Mouse (Mus musculus) brain, embryonic 18.5 days (tissue): ENCODE data around the gene Slpi.
"Not testable (repeated sequence)": the region's sequence is repeated elsewhere in the genome, so short reads cannot be mapped to it uniquely, and the experiment has no call there.

Experiments
- DNase-seq: peaks from one replicate; pipeline ENCODE4 v3.0.0-alpha.2; 2012; ENCODE audit warnings: low read depth, low spot score

Gene Slpi

GRCm38 (mm10) chr2:164377478-164378426 is 11.1 kb downstream of the Slpi start:
- no peak for DNase-seq

- no peak for DNase-seq
Measured at GRCm38 (mm10) chr2:164373187-164373586, 15.7 kb downstream of the Slpi start.

DNA sequence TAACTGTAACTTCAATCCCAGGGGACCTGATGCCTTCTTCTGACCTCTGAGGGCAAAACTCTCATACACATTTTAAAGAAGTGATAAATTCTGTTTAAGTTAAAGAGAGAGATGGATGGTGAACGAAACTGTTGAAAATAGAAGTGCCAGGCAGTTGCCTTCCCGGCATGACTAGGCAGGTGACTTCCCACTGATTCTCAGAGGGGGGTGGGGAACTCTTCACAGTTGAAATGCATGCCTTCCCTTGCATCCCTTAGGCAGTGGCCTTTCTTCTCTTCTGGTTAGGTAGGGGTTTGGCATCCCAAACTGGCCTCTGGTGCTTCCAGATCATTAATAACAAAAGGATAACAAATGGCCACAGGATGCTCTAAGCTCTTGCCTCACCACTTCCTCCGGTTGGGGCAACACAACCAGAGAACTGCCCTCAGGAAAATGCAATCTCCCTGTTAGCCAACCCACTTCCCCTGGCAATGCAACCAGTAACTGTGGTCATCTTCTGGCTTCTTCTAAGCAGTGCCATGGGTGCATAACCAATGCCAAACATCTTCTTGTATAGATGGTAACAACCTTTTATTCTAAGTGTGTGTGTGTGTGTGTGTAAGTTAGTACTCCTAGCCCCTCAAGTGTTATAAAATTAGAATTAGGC is 16.4 kb downstream of the Slpi start:
- no peak for DNase-seq

DNA sequence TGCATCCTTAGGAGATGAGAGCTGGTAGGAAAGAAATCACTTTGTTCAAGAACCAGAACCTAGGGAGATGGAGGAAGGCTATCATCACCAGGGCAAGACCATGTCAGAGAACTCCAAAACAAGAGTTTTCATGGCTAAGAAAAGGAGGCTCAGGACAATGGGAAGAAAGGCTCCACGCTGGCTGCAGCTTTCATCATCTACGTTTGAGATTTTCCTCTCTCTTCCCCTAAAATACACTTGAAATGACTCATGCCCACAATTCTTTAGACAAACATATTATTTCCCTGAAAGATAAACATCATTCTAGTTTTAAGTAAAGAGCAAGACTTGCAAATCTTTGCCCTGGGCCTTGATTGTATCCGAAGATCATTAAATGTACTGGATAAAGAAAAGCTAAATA is 17.5 kb downstream of the Slpi start:
- DNase-seq, result no peak

DNA sequence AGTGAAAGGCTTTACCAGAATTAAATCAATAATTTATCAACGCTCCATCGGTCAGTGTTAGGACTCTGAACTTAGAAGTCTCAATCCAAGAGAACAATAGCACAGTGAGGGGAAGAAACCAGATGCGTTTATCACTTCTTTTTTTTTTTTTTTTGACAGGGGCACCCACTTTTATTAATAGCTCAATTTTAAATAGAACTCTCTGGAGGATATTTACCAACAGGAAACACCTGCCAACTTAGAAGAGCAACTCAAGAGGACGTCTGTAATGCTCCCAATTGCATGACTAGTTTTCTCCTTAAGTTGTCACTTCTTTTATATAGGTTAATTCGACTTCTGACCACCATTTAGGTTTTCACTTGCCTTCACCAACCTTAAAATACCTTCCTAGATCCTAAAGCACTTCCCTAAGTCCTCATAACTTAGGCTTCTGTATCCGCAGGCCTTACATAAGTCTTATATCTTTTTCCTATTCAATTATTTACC is 20.2 kb downstream of the Slpi start:
- DNase-seq, result no peak

DNA sequence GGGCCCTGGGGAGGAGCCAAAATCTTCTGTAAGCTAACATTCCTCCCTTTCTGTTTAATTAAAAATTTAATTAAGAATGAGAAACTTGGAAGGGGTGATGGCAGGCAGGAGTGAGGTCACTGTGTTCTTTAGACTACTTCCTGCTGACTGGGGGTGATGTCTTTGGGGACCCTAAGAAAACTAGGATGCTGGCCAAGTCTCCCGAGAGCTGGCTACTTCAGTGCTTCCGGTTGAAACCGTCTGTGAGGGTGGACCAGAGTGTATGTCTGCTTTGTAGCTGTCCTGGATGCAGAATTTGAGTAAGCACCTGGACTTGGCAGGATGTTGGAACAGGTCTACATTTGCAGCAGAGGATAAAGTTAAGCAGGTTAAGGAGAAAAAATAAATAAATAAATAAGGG is 21.9 kb downstream of the Slpi start:
- DNase-seq, result no peak

DNA sequence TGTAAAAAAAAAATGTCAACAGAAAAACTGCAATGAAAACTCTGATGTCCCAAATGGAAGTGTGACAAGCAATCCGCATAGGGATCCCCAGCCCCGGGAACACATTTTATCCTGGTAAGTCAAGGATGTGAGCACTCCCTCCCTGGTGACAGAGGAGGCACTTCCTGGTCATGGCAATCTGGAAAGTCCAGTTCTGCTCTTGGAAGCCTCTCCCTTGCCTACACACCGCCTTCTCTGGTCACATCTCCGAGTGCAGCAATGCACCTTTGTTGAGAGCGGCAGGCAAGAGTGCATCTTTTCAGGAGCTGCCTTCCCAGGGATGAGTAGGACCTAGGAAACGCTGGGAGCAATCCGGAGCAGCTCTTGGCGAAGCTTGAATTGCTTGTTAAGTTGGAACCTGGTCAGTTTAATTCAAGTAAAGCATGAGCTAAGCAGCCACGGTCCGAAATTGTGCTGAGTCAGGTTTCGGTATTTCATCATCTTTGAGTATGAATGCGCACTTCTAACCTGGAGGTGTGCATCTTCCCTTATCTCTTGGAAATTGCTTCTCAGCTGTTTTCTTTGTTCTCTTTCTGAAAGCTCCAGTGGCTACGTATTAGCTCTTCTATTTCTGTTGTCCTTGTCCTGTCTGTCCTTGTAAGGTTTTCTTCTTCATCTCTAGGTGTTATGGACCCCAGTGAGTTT is 27.8 kb downstream of the Slpi start:
- DNase-seq, result no peak

DNA sequence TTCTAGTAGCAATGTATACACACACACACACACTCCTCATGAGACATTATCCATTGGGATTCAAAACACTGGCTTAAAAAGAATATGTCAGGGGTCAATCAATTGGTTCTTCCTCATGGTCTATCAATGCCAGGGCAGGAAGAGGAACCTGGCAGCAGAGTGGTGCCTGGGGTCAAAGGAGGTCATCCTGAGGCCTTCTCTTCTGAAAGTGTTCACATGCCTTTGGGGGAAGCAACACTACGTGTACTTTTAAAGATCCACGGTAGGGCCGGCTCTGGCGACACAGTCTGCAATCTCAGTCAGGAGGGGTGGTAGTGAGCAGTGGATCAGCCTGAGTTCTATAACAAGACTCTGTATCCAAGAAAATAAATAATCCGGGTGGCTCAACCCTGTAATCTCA is 29.2 kb downstream of the Slpi start:
- no peak for DNase-seq

DNA sequence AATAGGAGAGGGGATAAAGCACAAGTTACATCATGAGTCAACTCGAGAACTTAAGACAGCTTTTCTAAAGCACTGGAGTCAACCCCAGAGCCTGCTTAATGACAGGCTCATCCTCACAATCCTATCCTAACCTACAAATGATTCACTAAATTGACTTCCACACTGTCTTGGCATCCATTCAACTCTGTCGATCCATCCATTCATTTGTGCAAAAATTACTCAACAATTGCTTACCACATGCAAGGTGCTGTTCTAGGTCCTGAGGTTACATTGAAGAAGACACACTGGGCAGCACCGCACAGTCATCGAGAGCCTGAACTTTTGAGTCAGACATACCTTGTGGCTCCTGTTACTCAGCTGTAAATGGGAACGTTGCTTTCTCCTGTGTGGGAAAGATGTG is 29.9 kb downstream of the Slpi start:
- DNase-seq, result no peak

DNA sequence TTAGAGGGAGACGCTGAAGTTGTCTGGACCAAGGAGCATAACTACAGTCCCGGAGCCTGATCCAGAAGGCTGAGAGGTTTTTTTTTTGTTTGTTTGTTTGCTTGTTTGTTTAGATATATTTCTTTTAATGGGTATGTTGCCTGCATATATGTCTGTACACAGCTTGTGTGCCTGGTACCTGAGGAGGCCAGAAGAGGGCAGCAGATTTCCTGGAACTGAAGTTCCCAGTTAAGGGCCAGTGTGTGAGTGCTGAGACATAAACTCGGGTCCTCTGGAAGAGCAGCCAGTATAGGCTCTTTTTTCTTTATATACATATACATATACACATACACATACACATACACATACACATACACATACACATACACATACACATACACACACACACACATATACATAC is 30.5 kb downstream of the Slpi start:
- no peak for DNase-seq

DNA sequence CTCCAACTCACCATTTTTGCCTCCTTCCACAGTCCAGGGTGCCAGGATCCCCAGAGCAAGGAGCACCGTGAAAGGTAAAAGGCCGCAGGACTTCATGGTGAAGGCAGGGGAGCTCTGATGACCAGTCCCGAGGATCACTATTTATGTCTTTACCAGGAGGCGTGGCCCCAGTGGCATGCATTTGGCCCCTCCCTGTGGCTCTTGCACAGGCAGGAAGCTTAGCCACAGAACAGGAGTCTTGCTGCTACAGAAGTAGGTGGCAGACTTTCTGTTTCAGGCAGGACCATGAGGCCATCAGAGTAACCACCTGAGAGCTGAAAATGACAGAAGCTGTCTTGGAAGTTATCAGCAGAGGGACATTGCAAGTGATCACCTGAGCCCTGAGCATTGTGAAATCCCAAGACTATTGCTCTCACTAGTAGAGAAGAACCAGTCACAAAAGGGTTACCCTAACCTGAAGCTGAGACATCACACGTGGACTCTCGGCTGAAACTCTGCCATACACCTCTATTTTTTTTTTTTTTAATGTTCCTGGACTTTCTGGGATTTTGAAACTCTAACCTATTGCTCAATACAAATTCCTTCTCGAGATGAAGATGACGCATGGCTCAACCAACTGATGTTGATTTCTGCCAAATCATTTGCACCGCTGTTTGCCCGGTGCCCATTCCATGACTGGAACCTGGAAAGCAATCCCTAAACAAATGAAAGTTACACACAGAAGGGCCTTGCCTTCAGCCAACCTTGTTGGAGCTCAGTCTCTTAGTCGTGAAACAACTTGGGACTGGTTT is 32.5 kb downstream of the Slpi start:
- DNase-seq, result no peak

- DNase-seq, result no peak
Measured at GRCm38 (mm10) chr2:164353356-164353755, 35.5 kb downstream of the Slpi start.

- no peak for DNase-seq
Measured at GRCm38 (mm10) chr2:164352697-164353096, 36.2 kb downstream of the Slpi start.

- no peak for DNase-seq
Measured at GRCm38 (mm10) chr2:164348980-164349379, 39.9 kb downstream of the Slpi start.

DNA sequence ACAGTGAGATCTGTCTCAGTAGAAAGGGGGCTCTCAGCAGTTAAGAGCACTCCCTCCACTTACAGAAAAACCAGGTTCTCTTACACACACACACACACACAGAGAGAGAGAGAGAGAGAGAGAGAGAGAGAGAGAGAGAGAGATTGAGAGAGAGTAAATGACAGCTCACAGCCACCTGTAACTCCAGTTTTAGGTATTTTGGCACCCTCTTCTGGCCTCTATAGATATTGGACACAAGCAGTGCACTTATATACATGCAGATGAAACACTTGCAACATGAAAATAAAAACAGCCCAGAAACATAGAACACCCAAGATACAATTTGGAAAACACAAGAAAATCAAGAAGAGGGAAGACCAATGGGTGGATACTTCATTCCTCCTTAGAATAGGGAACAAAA is 41.2 kb downstream of the Slpi start:
- not testable (repeated sequence) for DNase-seq

GRCm38 (mm10) chr2:164343732-164344131 is 45.2 kb downstream of the Slpi start:
- not testable (repeated sequence) for DNase-seq

GRCm38 (mm10) chr2:164332440-164332839 is 56.5 kb downstream of the Slpi start, which contains the start of gene Svs5:
TSS of gene Svs5 (plus strand) at chr2:164332740.
- DNase-seq, result not testable (repeated sequence)

GRCm38 (mm10) chr2:164320983-164321382 is 67.9 kb downstream of the Slpi start:
- DNase-seq, result no peak

DNA sequence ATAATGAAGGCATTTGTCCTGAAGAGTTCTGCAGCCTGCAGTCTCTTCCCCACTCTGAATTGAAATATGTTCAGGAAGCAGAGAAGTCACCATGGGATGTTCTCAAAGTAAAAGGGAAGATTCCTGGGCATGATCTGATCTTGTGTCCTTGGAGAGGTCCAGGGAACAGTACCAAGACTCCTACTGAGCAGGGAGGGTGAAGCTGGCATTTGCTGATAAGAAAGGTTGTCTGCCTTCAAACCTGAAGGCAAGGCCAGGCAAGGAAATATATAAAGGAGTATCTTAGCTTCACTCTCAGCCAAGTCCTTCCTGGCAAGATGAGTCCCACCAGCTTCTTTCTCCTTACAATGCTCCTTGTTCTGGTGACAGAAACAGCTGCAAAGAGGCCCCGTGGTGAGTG is 72.4 kb downstream of the Slpi start, which contains the start of gene Svs6:
Gene Svs6 (plus strand): TSS at position 301 of the 400 bp plus-strand sequence.
- not testable (repeated sequence) for DNase-seq

- not testable (repeated sequence) for DNase-seq
Measured at GRCm38 (mm10) chr2:164315460-164315859, 73.4 kb downstream of the Slpi start.

GRCm38 (mm10) chr2:164312599-164312998 is 76.3 kb downstream of the Slpi start:
- no peak for DNase-seq
